Mouse (Mus musculus) retina, embryonic 14.5 days (tissue): Measurements from ENCODE around the gene Paox.

Source experiments
- DNase-seq: peaks from one replicate; pipeline ENCODE4 v3.0.0-alpha.2; 2015; ENCODE audit warnings: low spot score

Gene Paox

DNA sequence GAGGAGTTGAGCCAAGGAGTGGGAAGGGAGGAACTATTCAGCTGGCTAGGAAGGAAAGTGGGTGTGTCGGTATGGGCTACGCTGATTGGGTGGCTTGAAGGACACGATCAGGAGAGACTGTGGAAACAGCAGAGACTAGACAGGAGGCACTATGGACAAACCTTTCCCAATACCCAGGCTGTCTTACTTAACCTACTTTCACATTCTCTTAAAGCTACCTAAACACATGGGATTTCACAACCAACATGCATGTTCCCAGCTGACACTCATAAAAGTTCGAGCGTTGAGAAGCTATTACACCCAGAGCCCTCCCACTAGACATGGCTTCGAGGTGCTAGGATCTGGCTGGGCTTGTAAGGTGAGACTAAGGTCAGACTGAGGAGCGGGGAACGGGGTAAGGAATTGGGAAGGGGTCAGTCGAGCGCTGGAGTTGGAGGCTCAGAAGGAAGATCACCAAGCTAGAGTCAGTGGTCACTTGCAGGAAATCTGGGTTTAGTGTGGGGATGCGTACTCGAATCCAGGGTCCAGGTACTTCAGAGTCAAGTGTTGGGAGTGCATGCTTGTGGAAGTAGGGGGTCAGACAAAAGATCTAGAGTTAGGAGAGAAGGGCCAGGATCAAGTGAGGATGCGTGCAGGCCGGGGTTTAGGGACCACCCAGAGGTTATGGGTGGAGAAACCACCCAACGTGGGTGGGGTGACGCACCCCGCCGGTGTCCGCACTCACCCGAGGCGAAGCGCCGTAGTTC lies at the start of gene Paox:
Gene Paox (plus strand): TSS at position 217 of the 746 bp plus-strand sequence.
- peak; percentile 71 for DNase-seq

DNA sequence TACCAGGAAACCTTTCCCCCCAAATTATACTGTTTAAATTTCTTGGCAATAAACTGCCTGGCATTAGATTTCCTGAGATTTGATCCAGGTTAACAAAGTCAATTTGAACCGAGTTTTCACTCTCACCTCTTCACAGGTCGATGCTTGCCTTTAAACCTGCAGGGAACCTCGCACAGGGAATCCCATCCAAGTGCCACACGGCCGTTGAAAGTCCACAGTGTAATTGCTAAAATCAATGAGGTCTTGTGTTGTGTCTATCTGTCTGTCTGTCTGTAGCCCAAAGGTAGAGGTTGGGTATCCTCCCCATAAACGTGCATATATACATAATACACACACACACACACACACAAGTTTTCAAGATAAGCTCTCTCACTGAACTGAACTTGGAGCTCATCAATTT lies 48.2 kb upstream of the Paox start:
- no peak for DNase-seq

GRCm38 (mm10) chr7:140070042-140070711 lies 45.4 kb upstream of the Paox start:
- DNase-seq, result no peak

- no peak for DNase-seq
Observed at GRCm38 (mm10) chr7:140077698-140078097, 37.9 kb upstream of the Paox start.

DNA sequence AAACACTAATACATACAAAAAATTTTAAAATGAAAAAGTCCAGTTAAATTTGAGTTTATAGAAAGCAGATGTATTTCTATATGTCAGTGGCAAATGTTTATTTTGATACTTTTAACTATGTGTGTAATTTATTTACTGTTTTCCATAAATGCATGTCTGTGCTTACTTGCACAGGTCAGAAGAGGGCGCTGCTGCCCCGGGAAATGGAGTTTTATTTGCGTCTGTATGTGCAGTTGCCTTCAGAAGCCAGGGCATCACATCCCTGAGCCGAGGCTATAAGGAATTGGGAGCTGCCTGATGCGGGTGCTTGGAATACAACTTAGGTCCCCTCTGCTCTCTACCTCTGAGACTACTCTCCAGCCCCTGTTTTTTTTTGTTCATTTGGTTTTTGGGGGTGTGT lies 36.9 kb upstream of the Paox start:
- DNase-seq, result peak; percentile 87

DNA sequence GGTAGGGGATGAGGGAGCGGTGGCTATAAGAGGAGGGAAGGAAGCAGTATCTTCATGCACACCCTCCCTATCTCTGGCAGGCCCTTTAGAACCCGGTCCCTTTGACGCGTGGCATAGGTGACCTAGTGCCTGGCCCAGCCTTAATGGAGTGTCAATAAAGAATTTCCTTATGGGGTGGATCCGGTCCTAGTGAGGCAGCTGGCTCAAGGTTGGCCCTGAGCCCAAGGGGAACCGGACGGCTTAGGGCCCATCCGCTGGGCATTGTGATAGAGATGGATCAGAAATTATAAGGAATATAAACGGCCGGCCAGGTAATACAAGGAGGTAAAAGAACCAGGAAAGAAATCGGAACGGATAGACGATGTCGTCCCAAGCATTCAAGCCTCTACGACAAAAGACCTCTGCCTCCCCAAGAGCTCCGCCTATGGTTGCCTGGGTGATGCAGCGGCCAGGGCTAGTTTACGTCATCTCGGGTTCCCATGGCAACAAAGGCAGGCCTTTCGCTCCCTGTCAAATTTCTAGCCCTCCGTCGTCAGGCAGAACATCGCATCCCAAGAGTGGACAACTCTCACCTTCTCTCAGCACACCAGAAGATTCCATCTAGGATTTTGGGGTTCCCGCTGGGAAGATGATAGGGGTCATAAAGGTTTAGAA lies 35.0 kb upstream of the Paox start:
- peak; percentile 85 for DNase-seq

- peak; percentile 10 for DNase-seq
Observed at GRCm38 (mm10) chr7:140081408-140082241, 34.0 kb upstream of the Paox start.

- DNase-seq, result peak; percentile 85
Observed at GRCm38 (mm10) chr7:140082242-140082678, 33.3 kb upstream of the Paox start, which contains the start of gene Caly. Caly (minus strand) TSS chr7:140082548.

DNA sequence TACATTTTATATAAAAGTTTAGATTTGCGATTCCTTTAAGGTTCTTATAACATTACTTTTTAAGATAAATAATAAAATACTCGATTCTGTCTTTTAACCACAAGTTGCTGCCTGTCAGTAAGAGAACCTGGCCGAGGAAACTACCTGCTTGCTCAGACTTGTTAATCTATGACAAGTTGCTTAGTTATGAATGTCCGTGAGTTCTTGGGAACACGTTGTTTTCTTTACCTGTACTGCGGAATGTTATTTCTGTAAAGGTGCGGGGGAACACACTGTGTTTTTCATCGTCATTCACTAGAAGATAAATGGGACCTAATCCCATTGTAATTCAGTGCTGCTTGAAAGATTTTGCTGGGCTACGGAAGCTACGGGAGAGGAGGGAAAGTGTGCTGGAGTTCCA lies 25.0 kb upstream of the Paox start:
- no peak for DNase-seq

GRCm38 (mm10) chr7:140092924-140093528 lies 22.6 kb upstream of the Paox start, which contains the start of gene Prap1:
Prap1 (plus strand) TSS chr7:140093395.
- DNase-seq, result no peak

GRCm38 (mm10) chr7:140094954-140095353 lies 20.6 kb upstream of the Paox start:
- no peak for DNase-seq

GRCm38 (mm10) chr7:140095556-140095955 lies 20.0 kb upstream of the Paox start:
- no peak for DNase-seq

GRCm38 (mm10) chr7:140096055-140096454 lies 19.5 kb upstream of the Paox start:
- no peak for DNase-seq

DNA sequence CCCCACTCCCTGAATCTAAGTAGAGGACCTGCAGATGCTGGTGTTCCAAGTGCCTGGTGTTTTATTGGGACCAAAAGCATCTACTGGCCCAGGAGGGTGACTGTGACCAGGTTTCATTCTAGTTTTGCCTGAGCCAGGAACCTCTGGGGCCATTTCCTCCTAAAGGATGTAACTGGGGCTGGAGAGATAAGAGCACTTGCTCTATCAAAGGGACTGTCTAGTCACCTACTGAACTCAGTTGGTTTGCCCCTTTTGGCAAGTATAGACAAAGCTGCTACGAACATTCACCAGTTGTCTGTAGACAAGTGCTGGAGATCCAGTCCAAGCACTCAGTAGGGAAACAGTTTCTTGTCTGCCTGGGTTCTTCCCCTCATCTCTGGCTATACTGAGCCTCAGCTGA lies 17.1 kb upstream of the Paox start:
- DNase-seq, result no peak

DNA sequence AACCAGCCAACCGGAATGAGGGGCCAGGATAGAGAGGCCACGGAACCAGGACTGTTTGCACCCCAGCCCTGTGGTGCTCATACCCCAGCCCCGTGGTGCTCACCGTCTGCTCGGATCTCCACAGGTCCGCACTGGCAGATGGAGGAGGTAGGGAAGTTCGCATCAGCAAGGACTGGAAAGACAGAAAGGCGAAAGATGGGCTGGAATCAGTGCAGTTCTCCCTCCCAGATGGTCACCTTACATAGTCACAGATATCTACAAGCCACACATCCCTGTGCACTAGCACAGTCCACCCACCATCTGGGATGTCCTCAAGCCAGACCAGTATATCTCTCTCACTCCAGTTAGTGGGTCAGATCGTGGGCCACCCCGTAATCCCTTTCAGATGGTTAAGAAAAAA lies 14.1 kb upstream of the Paox start:
- DNase-seq, result no peak

DNA sequence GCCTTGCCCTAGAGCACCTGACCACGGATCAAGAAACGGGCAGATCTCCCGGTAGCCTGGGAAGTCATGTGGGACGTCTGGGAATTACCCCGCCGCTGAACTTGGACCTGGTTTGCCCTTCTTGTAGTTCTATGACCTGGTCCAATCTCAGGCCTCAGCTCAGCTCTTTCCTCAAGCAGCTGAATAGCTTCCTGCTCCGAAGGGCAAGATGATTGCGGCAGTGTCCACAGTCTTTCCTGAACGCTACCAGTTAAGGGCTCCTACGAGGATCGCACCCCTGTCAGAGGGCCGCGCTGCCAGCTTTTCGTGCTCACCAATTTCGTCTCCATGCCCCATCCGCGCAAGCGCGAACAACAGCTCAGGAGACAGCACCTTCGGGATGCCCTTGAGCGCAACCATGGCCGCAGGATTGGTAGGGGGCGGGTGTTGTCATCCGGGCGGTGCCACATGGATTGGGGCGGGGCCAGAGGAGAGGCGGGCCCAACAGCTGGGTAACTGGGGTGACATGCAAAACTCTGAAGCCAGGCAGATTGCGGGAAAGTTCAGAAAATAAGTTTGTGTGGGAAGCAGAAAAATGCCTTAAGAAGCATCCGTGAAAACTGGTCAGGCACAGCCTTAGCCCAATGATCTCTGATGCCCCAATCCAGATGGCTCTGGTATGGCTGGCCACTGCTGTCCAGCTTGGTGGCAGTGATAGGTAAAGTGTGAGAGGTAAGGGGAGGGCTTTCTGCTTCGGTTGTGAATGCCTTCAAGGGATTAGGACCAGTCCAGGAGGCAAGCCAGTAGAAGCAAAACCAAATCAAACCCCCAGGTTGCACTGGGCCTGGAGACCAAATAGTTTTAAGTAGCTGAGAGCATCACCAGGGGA lies 13.4 kb upstream of the Paox start, which contains the start of gene Fuom:
Gene Fuom (minus strand): TSS at position 449 of the 868 bp plus-strand sequence.
- peak; percentile 82 for DNase-seq

DNA sequence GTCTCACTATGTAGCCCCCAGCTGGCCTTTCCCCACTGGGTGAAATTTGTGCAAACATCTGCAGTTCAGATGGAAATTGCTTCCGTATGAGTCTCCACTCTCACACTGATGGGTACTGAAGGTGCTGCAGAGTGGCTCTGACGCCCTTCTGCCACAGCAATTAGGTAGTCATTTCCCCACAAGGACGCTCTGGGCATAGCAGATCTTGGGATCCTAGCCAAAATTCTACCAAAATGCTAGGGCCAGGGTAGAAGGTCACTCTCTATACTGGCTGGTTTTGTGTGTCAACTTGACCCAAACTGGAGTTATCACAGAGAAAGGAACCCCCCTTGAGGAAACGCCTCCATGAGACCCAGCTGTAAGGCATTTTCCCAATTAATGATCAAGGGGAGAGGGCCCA lies 11.6 kb upstream of the Paox start:
- DNase-seq, result no peak

GRCm38 (mm10) chr7:140111943-140112342 lies 3.7 kb upstream of the Paox start:
- DNase-seq, result no peak

DNA sequence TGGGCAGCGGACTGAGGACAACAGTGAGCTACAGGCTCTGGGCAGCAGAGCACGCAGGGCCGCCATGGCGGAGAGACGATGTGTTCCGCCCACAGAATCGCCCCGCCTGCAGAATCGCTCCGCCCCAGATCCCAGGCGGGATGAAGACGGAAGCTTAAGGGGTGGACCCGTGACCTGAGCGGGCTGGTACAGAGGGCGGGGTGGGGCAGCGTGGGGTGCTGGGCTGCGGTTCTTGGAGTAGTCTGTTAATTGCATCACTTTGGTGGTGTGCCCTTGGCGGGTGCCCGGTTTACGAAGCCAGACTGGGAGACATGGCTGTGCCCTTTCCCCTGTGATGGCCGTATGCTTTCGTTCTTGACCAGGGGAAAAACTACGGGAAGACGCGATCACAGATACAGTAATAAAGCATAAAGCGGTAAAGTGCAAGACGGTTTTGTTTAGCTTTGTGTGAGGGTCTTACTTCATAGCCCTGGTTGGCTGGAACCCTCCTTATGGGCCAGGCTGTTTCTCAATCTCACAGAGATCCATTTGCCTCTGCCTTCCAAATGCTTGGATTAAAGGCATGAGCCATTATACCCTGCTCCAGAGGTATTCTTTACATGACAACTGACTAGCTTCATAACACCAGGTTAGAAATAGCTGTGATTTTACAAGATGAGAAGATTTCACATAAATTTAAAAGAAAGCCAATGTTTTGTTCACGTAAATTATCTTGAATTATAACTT lies 893 bp downstream of the Paox start, which contains the start of gene Echs1:
Gene Echs1 (minus strand): TSS at position 148 of the 726 bp plus-strand sequence.
- DNase-seq, result peak; percentile 85

GRCm38 (mm10) chr7:140120484-140120883 lies 4.9 kb downstream of the Paox start:
- DNase-seq, result no peak
